Mouse (Mus musculus) testis, adult 2 months (tissue): ENCODE results near the gene Rtn4r. TPM values are rescaled to one million over a fixed set of nuclear protein-coding genes. Genes with fewer than 3 reads are reported as not detected.

Experiments
- H3K27ac ChIP-seq: fragments of 200-500 bp; 2 replicates; pipeline ENCODE4 v1.5.1; 2012; ENCODE audit warnings: low read depth, low read length; ENCODE audit not compliant: control insufficient read depth, insufficient read depth
- H3K27me3 ChIP-seq: fragments of 200-500 bp; 2 replicates; pipeline ENCODE4 v1.6.1; 2012; ENCODE audit warnings: mild to moderate bottlenecking, low read length, moderate library complexity; ENCODE audit not compliant: control insufficient read depth, insufficient read depth
- H3K36me3 ChIP-seq: fragments of 200-500 bp; 2 replicates; pipeline ENCODE4 v1.6.1; 2012; ENCODE audit warnings: mild to moderate bottlenecking, low read length; ENCODE audit not compliant: control insufficient read depth, insufficient read depth
- H3K4me1 ChIP-seq: fragments of 200-500 bp; 2 replicates; pipeline ENCODE4 v1.6.1; 2012; ENCODE audit warnings: low read length; ENCODE audit not compliant: control insufficient read depth, insufficient read depth
- H3K4me3 ChIP-seq: fragments of 200-500 bp; 2 replicates; pipeline ENCODE4 v1.5.1; 2012; ENCODE audit warnings: low read depth, mild to moderate bottlenecking, low read length, moderate library complexity, mixed read lengths; ENCODE audit not compliant: control insufficient read depth
- CTCF ChIP-seq: fragments of 200-500 bp; IDR thresholded peaks from 2 replicates; pipeline ENCODE4 v1.5.1; 2012; ENCODE audit warnings: low read depth, mild to moderate bottlenecking, inconsistent platforms, low read length, moderate library complexity; ENCODE audit not compliant: control insufficient read depth, insufficient read depth, insufficient replicate concordance
- POLR2A ChIP-seq: fragments of 200-500 bp; IDR thresholded peaks from 2 replicates; pipeline ENCODE4 v1.6.1; 2012; ENCODE audit warnings: low read depth, mild to moderate bottlenecking, inconsistent platforms, low read length, moderate library complexity; ENCODE audit not compliant: control insufficient read depth
- polyA plus RNA-seq: library from polyadenylated mRNA; depleted of rRNA; stranded (reverse); fragments of >200 nt; gene quantifications from 2 replicates; pipeline ENCODE4 v1.2.3, GENCODE M21; 2012

Rtn4r gene
- polyA plus RNA-seq, 1 experiment, result 0.11 TPM

DNA sequence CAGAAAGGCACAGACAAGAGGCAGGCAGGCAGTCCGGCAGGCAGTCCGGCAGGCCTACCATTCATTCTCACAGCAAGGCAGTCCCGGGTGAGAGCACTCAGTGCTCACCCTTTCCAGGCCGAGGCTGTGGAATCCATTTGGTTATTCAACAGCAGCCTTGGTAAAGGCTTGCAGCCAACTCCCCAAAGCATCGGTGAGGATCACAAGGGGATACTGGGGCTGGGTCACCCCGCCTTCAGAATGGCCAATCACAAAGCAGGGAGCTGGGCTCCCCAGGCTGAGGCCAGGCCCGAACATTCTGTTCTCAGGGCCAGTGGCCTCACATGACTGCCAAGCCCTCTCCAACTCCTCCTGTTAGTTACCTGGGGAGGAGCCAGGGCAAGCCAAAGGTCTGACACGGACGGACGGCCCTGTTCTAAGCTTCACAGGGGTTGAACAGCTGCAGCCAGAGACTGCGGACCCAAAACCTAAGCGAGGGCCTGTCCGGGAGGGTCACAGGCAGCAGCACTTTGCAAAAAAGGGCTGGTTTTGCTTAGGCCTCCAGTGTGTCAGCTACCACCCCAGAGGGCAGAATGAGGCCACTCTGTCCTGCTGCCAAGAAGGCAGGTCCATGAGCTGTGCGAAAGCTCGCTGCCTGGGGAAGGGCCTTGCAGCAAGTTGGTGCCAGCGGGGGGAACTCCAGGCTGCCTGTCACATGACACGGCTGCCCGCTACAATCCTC, 44.1 kb upstream of the Rtn4r start:
- peak overlapping the region; percentile 63 for H3K27ac ChIP-seq
- H3K27me3 ChIP-seq, result no peaks in the 10 kb centered on the region
- H3K4me1 ChIP-seq, result peaks cover 6% of the 10 kb centered on the region
- no peak overlapping the region for H3K4me3 ChIP-seq
- no peaks in the 10 kb centered on the region for H3K36me3 ChIP-seq
- TF ChIP-seq CTCF (no peak), POLR2A (no peak)

DNA sequence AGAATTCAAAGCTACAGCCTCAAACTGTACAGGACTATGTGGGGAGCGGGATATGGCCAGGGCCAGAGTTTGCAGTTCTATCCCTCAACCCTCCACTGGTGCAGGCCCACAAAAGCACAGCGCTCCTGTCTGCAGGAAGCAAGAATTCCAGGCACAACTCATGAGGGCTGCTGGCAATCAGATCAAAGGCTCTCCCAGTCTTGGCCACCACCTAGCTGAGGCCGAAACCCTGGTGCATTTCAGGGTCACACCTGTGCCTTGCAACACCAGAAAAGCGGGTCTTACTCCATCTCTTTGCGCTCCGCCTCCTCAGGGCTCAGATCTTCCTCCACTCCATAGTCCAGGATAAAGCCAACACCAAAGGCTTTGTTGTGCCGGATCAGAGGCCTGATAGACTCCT, 43.2 kb upstream of the Rtn4r start:
- TF ChIP-seq POLR2A (no peak), CTCF (no peak)
- H3K27ac ChIP-seq, result no peak overlapping the region
- no peaks in the 10 kb centered on the region for H3K27me3 ChIP-seq
- H3K4me3 ChIP-seq, result no peak overlapping the region
- H3K4me1 ChIP-seq, result peaks cover 15% of the 10 kb centered on the region
- no peaks in the 10 kb centered on the region for H3K36me3 ChIP-seq

GRCm38 (mm10) chr16:18087101-18087500, 40.3 kb upstream of the Rtn4r start:
- no peak overlapping the region for H3K27ac ChIP-seq
- H3K4me1 ChIP-seq, result peaks cover 19% of the 10 kb centered on the region
- no peaks in the 10 kb centered on the region for H3K27me3 ChIP-seq
- H3K36me3 ChIP-seq, result no peaks in the 10 kb centered on the region
- no peak overlapping the region for H3K4me3 ChIP-seq
- TF ChIP-seq POLR2A (no peak), CTCF (no peak)

DNA sequence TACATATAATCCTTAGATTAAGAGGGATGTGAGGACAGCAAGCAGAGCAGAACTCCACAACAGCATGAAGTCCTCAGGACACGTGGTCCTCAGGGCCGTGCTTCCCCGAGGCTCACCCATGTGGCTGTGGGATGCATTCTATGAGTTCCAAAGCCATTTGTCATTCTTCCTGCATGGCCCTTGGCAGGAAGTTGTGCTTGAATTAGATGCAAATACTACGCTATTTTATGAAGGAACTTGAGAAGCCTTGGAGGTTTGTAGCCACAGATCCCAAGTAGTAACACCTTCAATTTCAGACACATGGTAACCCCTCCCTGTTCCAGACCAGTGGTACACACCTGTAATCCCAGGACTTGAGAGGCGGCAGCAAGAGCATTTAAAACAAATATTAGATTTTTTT, 31.1 kb upstream of the Rtn4r start:
- no peak for TF ChIP-seq CTCF
- no peak for TF ChIP-seq POLR2A
- Histone ChIP-seq H3K36me3 (no peaks in the 10 kb centered on the region), H3K4me1 (no peaks in the 10 kb centered on the region)

DNA sequence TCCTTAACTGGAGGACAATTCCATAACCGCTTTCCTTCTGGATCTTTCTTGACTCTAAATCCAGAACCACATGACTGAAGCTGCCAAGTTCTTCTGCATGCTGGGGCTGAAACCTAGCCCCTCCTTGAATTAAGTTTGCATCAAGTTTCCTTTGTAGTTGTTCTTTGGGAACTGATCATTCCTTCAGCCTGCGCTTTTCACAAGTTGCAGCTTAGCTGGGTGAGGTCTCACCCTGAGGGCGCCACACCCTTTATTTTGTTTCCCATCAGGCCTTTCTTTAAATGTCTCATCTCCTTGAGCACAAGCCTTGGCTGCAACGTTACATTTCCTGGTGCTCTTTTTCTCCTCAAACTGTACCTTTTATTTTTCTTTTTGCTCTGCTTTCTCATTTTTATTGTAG, 24.6 kb upstream of the Rtn4r start:
- no peaks in the 10 kb centered on the region for H3K36me3 ChIP-seq
- H3K4me1 ChIP-seq, result no peaks in the 10 kb centered on the region
- no peak for TF ChIP-seq POLR2A
- no peak for TF ChIP-seq CTCF
- H3K27ac ChIP-seq, result no peak overlapping the region
- H3K27me3 ChIP-seq, result no peaks in the 10 kb centered on the region
- H3K4me3 ChIP-seq, result no peak overlapping the region

More for the DNA sequence above, 31.1 kb upstream of the Rtn4r start:
- H3K4me3 ChIP-seq, result no peak overlapping the region
- H3K27me3 ChIP-seq, result no peaks in the 10 kb centered on the region
- H3K27ac ChIP-seq, result no peak overlapping the region

DNA sequence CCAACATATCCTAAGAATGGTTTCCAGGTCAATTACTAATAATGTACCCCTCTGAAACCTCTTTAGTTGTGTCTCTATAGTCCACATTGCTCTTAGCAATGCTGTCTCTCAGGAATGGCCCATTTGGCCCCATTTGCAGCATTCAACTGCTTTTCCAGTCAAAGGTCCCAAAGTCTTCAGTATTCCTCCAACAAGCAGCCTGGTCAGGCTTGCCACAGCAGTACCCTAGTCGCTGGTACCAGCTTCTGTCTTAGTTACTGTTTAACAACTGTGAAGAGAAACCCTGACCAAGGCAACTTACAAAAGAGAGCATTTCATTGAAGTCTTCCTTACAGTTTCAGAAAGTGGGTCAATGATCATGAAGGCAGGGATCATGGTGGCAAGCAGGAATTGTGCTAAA, 24.1 kb upstream of the Rtn4r start:
- no peaks in the 10 kb centered on the region for H3K27me3 ChIP-seq
- no peak overlapping the region for H3K4me3 ChIP-seq
- H3K4me1 ChIP-seq, result no peaks in the 10 kb centered on the region
- H3K27ac ChIP-seq, result no peak overlapping the region
- H3K36me3 ChIP-seq, result no peaks in the 10 kb centered on the region
- TF ChIP-seq POLR2A (no peak), CTCF (no peak)

GRCm38 (mm10) chr16:18103808-18104207, 23.6 kb upstream of the Rtn4r start:
- Histone ChIP-seq H3K27ac (no peak overlapping the region), H3K36me3 (no peaks in the 10 kb centered on the region), H3K4me1 (no peaks in the 10 kb centered on the region), H3K4me3 (no peak overlapping the region), H3K27me3 (no peaks in the 10 kb centered on the region)
- TF ChIP-seq CTCF (no peak), POLR2A (no peak)
